Mouse (Mus musculus) midbrain, postnatal 0 days (tissue): ENCODE data around the gene Selenow. TPM values are rescaled to one million over a fixed set of nuclear protein-coding genes. Genes with fewer than 3 reads are reported as not detected.

Source experiments
- ATAC-seq: fragments of 200-750 bp; cut with Nextera tagmentation; 2 replicates; pipeline ENCODE4 v1.8.0; 2017; ENCODE audit warnings: moderate number of reproducible peaks, mild to moderate bottlenecking, moderate TSS enrichment, moderate library complexity; ENCODE audit not compliant: low FRiP score
- DNase-seq: peaks from one replicate; pipeline ENCODE4 v3.0.0-alpha.2; 2015; ENCODE audit warnings: low spot score
- H3K27ac ChIP-seq: fragments of 300-500 bp; sonication (generic); 2 replicates; pipeline ENCODE4 v1.5.1; 2014; ENCODE audit warnings: low read depth, mild to moderate bottlenecking, low read length, mixed read lengths
- H3K27me3 ChIP-seq: fragments of 300-500 bp; sonication (generic); 2 replicates; pipeline ENCODE4 v1.6.1; 2014; ENCODE audit warnings: low read length, control low read depth, mixed read lengths; ENCODE audit not compliant: insufficient read depth
- H3K36me3 ChIP-seq: fragments of 300-500 bp; sonication (generic); 2 replicates; pipeline ENCODE4 v1.6.1; 2014; ENCODE audit warnings: low read length, control low read depth, mixed read lengths; ENCODE audit not compliant: insufficient read depth
- H3K4me1 ChIP-seq: fragments of 300-500 bp; sonication (generic); 2 replicates; pipeline ENCODE4 v1.6.1; 2014; ENCODE audit warnings: mild to moderate bottlenecking, control low read depth, antibody characterized with exemption, low read length, mixed read lengths; ENCODE audit not compliant: insufficient read depth
- H3K4me2 ChIP-seq: fragments of 300-500 bp; sonication (generic); 2 replicates; pipeline ENCODE4 v1.6.1; 2014; ENCODE audit warnings: low read depth, mild to moderate bottlenecking, low read length, mixed read lengths; ENCODE audit not compliant: poor library complexity, severe bottlenecking
- H3K4me3 ChIP-seq: fragments of 300-500 bp; sonication (generic); 2 replicates; pipeline ENCODE4 v1.5.1; 2014; ENCODE audit warnings: low read depth, mild to moderate bottlenecking, low read length, moderate library complexity
- H3K9ac ChIP-seq: fragments of 300-500 bp; sonication (generic); replicated peaks from 2 replicates; pipeline ENCODE4 v1.6.1; 2014; ENCODE audit warnings: mild to moderate bottlenecking, low read length, moderate library complexity, mixed read lengths; ENCODE audit not compliant: poor library complexity, severe bottlenecking
- H3K9me3 ChIP-seq: fragments of 300-500 bp; sonication (generic); 2 replicates; pipeline ENCODE4 v1.6.1; 2016; ENCODE audit warnings: low read length, control low read depth
- CTCF ChIP-seq: IDR thresholded peaks from 2 replicates; pipeline ENCODE4 v1.5.1; 2016; ENCODE audit warnings: antibody characterized with exemption, mild to moderate bottlenecking
- WGBS: fragments of 180-500 bp; shearing (Covaris S2); extraction: QIAGEN DNeasy Blood & Tissue Kit; methylation state at CpG from one replicate; pipeline ENCODE4 v1.1.7; 2014; 5-methylcytosine and 5-hydroxymethylcytosine counted together
- polyA plus RNA-seq: library from polyadenylated mRNA; unstranded; fragments of >200 nt; fragmentation: Nextera tagmentation; extraction: Ambion mirVana; gene quantifications from 2 replicates; pipeline ENCODE4 v1.2.1, GENCODE M21; 2015
- total RNA-seq: library from RNA; depleted of rRNA; stranded (reverse); fragments of >200 nt; gene quantifications from 2 replicates; pipeline ENCODE4 v1.2.3, GENCODE M21; 2014; rRNA removed

Selenow gene
- total and polyA plus RNA-seq, 2 experiments from 2014 or later: 718 to 2,106 TPM

- 3% methylated on average over 7 of the region's 7 CpGs for WGBS
- H3K4me3 ChIP-seq: no peak overlapping the region
These were observed 40.8 kb downstream of the Selenow start for GRCm38 (mm10) chr7:15881388-15881787.

GRCm38 (mm10) chr7:15879756-15880155, 42.4 kb downstream of the Selenow start, which contains the start of gene Crx:
Crx (minus strand) TSS chr7:15879968.
- no peaks in the 10 kb centered on the region for H3K27me3 ChIP-seq
- H3K4me1 ChIP-seq: no peaks in the 10 kb centered on the region
- H3K4me2 ChIP-seq: no peak within 1 kb of the TSS
- H3K36me3 ChIP-seq: no peaks in the 10 kb centered on the region
- ATAC-seq (no peak), DNase-seq (no peak)
- no peak within 1 kb of the TSS for H3K4me3 ChIP-seq
- WGBS: 32% methylated on average over 4 of the region's 4 CpGs
- H3K9me3 ChIP-seq: no peaks in the 10 kb centered on the region
- no peak for TF ChIP-seq CTCF
- H3K27ac ChIP-seq: no peak within 1 kb of the TSS
- H3K9ac ChIP-seq: no peak within 1 kb of the TSS

More at GRCm38 (mm10) chr7:15881388-15881787, 40.8 kb downstream of the Selenow start:
- no peaks in the 10 kb centered on the region for H3K4me1 ChIP-seq
- no peaks in the 10 kb centered on the region for H3K36me3 ChIP-seq
- no peak for DNase-seq
- H3K27ac ChIP-seq: no peak overlapping the region
- H3K9me3 ChIP-seq: no peaks in the 10 kb centered on the region
- no peaks in the 10 kb centered on the region for H3K27me3 ChIP-seq
- no peak; the same call in 1 of the 2 replicates for ATAC-seq
- no peak overlapping the region for H3K9ac ChIP-seq
- TF ChIP-seq CTCF: no peak
- H3K4me2 ChIP-seq: no peak overlapping the region

Other genes with a start within 250 kb of the Selenow start
- gene Obox5, start 172.3 kb downstream of the Selenow start, total RNA-seq: not detected in 2 replicates
- not detected in 2 replicates for gene Obox5, start 172.3 kb downstream of the Selenow start, polyA plus RNA-seq
- not detected in 2 replicates for gene Obox6, start 82.7 kb downstream of the Selenow start, total RNA-seq
- gene Obox6, start 82.7 kb downstream of the Selenow start, polyA plus RNA-seq: not detected in 2 replicates
- gene Crx, start 42.4 kb downstream of the Selenow start, total RNA-seq: 0.24 TPM in 1 of 2 replicates, not detected in the other
- gene Crx, start 42.4 kb downstream of the Selenow start, polyA plus RNA-seq: 0.22 TPM in 1 of 2 replicates, not detected in the other
- gene Crxos, start 39.8 kb downstream of the Selenow start, total RNA-seq: not detected in 2 replicates
- not detected in 2 replicates for gene Crxos, start 39.8 kb downstream of the Selenow start, polyA plus RNA-seq
- gene Nop53, start 23.7 kb upstream of the Selenow start, total RNA-seq: 82.8 and 104 TPM in 2 replicates
- 128 and 143 TPM in 2 replicates for gene Nop53, start 23.7 kb upstream of the Selenow start, polyA plus RNA-seq
- gene Ehd2, start 45.2 kb upstream of the Selenow start, total RNA-seq: 5.6 and 5.9 TPM in 2 replicates
- 3.9 and 4.3 TPM in 2 replicates for gene Ehd2, start 45.2 kb upstream of the Selenow start, polyA plus RNA-seq
- gene Bicra, start 125.5 kb upstream of the Selenow start, total RNA-seq: 6.3 and 7.0 TPM in 2 replicates
- 3.1 and 4.1 TPM in 2 replicates for gene Bicra, start 125.5 kb upstream of the Selenow start, polyA plus RNA-seq
- gene Zfp541, start 139.4 kb upstream of the Selenow start, total RNA-seq: 0.14 and 0.33 TPM in 2 replicates
- gene Zfp541, start 139.4 kb upstream of the Selenow start, polyA plus RNA-seq: 0.15 TPM in 2 replicates
- 375 and 403 TPM in 2 replicates for gene Napa, start 176.1 kb upstream of the Selenow start, total RNA-seq
- 236 and 258 TPM in 2 replicates for gene Napa, start 176.1 kb upstream of the Selenow start, polyA plus RNA-seq
- gene Kptn, start 197.5 kb upstream of the Selenow start, total RNA-seq: 42.5 and 44.1 TPM in 2 replicates
- gene Kptn, start 197.5 kb upstream of the Selenow start, polyA plus RNA-seq: 35.9 and 36.7 TPM in 2 replicates
- gene Slc8a2, start 207.4 kb upstream of the Selenow start, total RNA-seq: 64.2 and 76.0 TPM in 2 replicates
- 0.96 and 1.1 TPM in 2 replicates for gene Slc8a2, start 207.4 kb upstream of the Selenow start, polyA plus RNA-seq